Mouse (Mus musculus) liver, embryonic 14.5 days (tissue): ENCODE measurements at regions not wholly inside any gene's neighbourhood (a gene's known extent, or its start where the extent isn't known, plus 50 kb on each side); places are given as distances from the start of the nearest gene placed in this dataset.
A peak's percentile ranks its signal among the peaks of the same experiment; 100 is the strongest.

Source experiments
- ATAC-seq: fragments of 200-750 bp; cut with Nextera tagmentation; 2 replicates; pipeline ENCODE4 v1.8.0; 2017; ENCODE audit warnings: moderate number of reproducible peaks, mild to moderate bottlenecking, moderate library complexity; ENCODE audit not compliant: insufficient read depth
- DNase-seq, 3 experiments: peaks; one replicate each; pipeline ENCODE4 v3.0.0-alpha.2; 2012 to 2013; ENCODE audit warnings: low read depth in 3 of 3, low spot score in 3 of 3
- H3K27ac ChIP-seq: fragments of 300-500 bp; sonication (generic); 2 replicates; pipeline ENCODE4 v1.5.1; 2014; ENCODE audit warnings: moderate library complexity, mild to moderate bottlenecking, control low read depth, inconsistent platforms
- H3K27me3 ChIP-seq: fragments of 300-500 bp; sonication (generic); 2 replicates; pipeline ENCODE4 v1.6.1; 2014; ENCODE audit warnings: mild to moderate bottlenecking, low read length, moderate library complexity; ENCODE audit not compliant: control insufficient read depth, insufficient read depth
- H3K36me3 ChIP-seq: fragments of 300-500 bp; sonication (generic); replicated peaks from 2 replicates; pipeline ENCODE4 v1.6.1; 2014; ENCODE audit warnings: low read depth; ENCODE audit not compliant: control insufficient read depth, insufficient read depth
- H3K4me1 ChIP-seq, 2 experiments: fragments of 200-500 bp in 1 of 2; fragments of 300-500 bp in 1 of 2; sonication (generic) in 1 of 2; replicated peaks; 2 replicates each; pipeline ENCODE4 v1.6.1; 2012 to 2014; ENCODE audit warnings: antibody characterized with exemption in 1 of 2, inconsistent platforms in 1 of 2, low read length in 1 of 2; ENCODE audit not compliant: control insufficient read depth in 2 of 2, insufficient read depth in 2 of 2
- H3K4me2 ChIP-seq: fragments of 300-500 bp; sonication (generic); 2 replicates; pipeline ENCODE4 v1.6.1; 2014; ENCODE audit warnings: low read depth, mild to moderate bottlenecking, control low read depth, moderate library complexity
- H3K4me3 ChIP-seq, 2 experiments: fragments of 200-500 bp in 1 of 2; fragments of 300-500 bp in 1 of 2; sonication (generic) in 1 of 2; 2 replicates each; pipeline ENCODE4 v1.5.1; 2012 to 2014; ENCODE audit warnings: low read depth in 2 of 2, low read length in 2 of 2, mild to moderate bottlenecking in 2 of 2, control low read depth in 1 of 2, inconsistent platforms in 1 of 2, moderate library complexity in 1 of 2; ENCODE audit not compliant: insufficient read depth in 1 of 2
- H3K9ac ChIP-seq: fragments of 300-500 bp; sonication (generic); replicated peaks from 2 replicates; pipeline ENCODE4 v1.6.1; 2014; ENCODE audit warnings: mild to moderate bottlenecking, control low read depth, moderate library complexity
- H3K9me3 ChIP-seq: fragments of 300-500 bp; sonication (generic); 2 replicates; pipeline ENCODE4 v1.6.1; 2016; ENCODE audit warnings: low read length, mixed read lengths; ENCODE audit not compliant: control insufficient read depth
- CTCF ChIP-seq: IDR thresholded peaks from 2 replicates; pipeline ENCODE4 v1.5.1; 2016; ENCODE audit warnings: antibody characterized with exemption, low read depth, control low read depth
- EP300 ChIP-seq: IDR thresholded peaks from 2 replicates; pipeline ENCODE4 v1.6.1; 2016; ENCODE audit warnings: antibody characterized with exemption, low read depth
- WGBS: fragments of 180-500 bp; shearing (Covaris S2); extraction: QIAGEN DNeasy Blood & Tissue Kit; methylation state at CpG from one replicate; pipeline ENCODE4 v1.1.7; 2014; ENCODE audit not compliant: insufficient replicate concordance; 5-methylcytosine and 5-hydroxymethylcytosine counted together

DNA sequence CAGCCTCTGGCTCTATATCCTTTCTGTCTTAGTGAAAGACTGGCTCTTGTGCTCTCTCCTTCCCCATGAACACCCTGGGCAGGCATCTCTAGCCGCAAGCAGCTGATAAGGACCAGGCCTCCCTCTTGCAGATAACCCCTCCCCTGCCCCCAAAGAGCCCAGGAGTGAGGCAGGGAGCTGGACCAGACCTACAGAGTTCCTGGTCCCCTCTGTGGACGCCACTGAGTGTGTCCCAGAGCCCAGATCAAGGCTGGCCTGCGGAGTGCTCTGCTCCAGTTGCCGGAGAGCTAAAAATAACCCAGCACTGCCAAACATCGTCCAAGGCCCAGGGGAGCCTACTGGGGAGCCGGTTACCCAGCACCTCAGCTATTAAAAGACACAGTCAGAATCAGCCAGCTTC, 93.2 kb upstream of the Mgme1 start:
- H3K27me3 ChIP-seq = no peaks in the 10 kb centered on the region
- DNase-seq (no peak), ATAC-seq (peak; percentile 65)
- H3K9me3 ChIP-seq = no peaks in the 10 kb centered on the region
- WGBS = 9% methylated on average over 6 of the region's 6 CpGs
- no peak overlapping the region for H3K9ac ChIP-seq
- H3K4me1 ChIP-seq = peaks cover 7 to 39% of the 10 kb centered on the region in 2 experiments
- no peak overlapping the region for H3K4me3 ChIP-seq
- H3K4me2 ChIP-seq = peak overlapping the region; percentile 22
- H3K27ac ChIP-seq = no peak overlapping the region
- TF ChIP-seq CTCF = no peak
- no peak for TF ChIP-seq EP300
- no peaks in the 10 kb centered on the region for H3K36me3 ChIP-seq

DNA sequence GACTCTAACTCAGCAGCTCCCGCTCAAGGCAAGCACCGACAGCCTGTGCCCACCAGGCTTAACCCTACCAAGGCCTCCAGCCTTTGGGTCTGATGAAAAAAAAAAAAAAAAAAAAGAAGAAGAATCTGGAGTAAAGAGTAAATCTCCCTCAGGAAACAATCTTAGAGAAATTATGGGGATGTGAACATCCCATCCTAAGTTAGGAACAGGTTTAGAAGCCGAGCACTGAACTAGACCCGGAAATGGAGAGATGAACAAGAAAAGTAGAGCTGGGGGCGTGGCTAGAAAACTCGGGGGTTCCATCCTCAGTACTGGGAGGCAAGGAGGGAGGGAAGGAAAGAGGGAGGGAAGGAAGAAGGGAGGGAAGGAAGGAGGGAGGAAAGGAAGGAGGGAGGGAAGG, 92.5 kb upstream of the Mgme1 start:
- Histone ChIP-seq H3K9me3 (no peaks in the 10 kb centered on the region), H3K4me1 (peaks cover 7 to 41% of the 10 kb centered on the region in 2 experiments), H3K4me2 (no peak overlapping the region), H3K27ac (no peak overlapping the region), H3K4me3 (no peak overlapping the region), H3K36me3 (no peaks in the 10 kb centered on the region), H3K9ac (no peak overlapping the region), H3K27me3 (no peaks in the 10 kb centered on the region)
- 46% methylated on average over 6 of the region's 6 CpGs for WGBS
- no peak for TF ChIP-seq CTCF
- TF ChIP-seq EP300 = no peak
- no peak for ATAC-seq
- no peak for DNase-seq

DNA sequence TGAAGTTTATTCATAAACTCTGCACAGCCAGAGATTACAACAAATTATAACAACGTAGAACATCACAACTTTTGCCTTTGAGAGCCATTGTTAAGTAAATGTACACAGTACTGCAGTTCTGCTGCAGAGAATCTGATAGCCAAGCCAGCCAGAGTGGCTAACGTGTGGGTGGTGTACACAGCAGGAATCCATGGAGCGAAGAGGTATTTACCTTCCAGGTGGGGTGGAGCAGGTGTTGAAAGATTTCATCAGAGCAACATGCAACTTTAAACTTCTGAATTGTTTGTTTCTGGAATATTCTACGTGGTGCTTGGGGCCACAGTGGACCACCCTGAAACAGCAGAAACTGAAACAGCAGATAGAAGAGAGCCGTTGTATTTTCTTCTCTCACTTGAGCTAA, 88.4 kb upstream of the Mgme1 start:
- Histone ChIP-seq H3K4me2 (no peak overlapping the region), H3K9ac (no peak overlapping the region), H3K9me3 (no peaks in the 10 kb centered on the region), H3K27ac (no peak overlapping the region), H3K36me3 (no peaks in the 10 kb centered on the region), H3K4me3 (no peak overlapping the region), H3K27me3 (no peaks in the 10 kb centered on the region), H3K4me1 (peaks cover 5 to 25% of the 10 kb centered on the region in 2 experiments)
- TF ChIP-seq EP300 (no peak), CTCF (no peak)
- 50% methylated on average over 5 of the region's 5 CpGs for WGBS
- no peak for DNase-seq
- ATAC-seq = no peak

DNA sequence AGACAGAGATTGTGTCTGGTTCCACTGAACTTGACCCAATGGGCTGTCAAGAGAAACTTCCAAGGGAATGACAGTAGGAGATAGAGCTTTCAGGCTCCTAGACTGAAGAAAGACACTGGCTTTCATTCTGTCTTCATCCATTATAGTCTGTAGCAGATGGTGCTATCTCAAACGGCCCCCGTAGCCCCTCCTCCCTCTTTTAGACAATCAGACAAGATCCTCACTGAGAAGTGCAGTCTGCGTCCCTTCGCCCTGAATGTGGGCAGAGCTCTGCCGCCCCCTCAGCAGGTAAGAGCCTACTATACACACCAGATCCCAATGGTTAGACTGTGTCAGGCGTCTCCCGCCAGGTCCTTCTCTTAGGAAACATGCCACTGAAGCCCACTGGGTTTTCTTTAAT, 87.9 kb upstream of the Mgme1 start:
- no peaks in the 10 kb centered on the region for H3K9me3 ChIP-seq
- DNase-seq (no peak), ATAC-seq (no peak)
- H3K9ac ChIP-seq = no peak overlapping the region
- H3K36me3 ChIP-seq = no peaks in the 10 kb centered on the region
- H3K4me2 ChIP-seq = no peak overlapping the region
- H3K27ac ChIP-seq = no peak overlapping the region
- H3K27me3 ChIP-seq = no peaks in the 10 kb centered on the region
- H3K4me3 ChIP-seq = no peak overlapping the region
- peaks cover under 1 to 22% of the 10 kb centered on the region in 2 experiments; a peak in 3 of 4 replicates for H3K4me1 ChIP-seq
- TF ChIP-seq CTCF (no peak), EP300 (no peak)
- WGBS = 53% methylated on average over 7 of the region's 7 CpGs

DNA sequence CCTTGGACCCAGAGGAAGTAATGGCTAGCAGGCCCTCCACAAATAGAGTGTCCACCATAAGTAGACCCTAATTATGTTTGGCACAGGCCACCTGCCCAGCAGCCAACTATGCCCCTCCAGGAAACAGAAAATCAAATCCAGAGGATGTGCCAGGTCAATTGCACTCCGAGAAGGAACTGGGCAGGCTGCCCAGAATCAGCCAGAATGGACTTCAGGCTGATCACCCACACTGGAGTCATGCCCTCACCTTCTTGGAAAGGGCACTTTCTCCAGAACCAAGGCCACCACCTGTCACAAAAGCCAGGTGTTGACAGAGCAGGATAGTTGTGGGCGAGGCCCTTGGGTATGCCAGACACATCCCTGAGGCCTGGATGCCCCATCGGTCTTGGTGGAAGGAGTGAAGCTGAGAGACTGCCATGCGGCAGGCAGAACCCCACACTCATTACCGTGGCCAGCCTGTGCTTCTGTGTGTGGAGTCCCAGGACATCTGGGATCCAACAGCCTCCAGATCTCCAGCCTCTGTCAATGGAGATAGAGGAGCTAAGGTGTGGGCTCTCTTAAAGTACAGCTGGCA, 87.0 kb upstream of the Mgme1 start:
- H3K27ac ChIP-seq = no peak overlapping the region

More for the DNA sequence above, 87.0 kb upstream of the Mgme1 start:
- 65% methylated on average over 5 of the region's 5 CpGs for WGBS
- ATAC-seq (no peak), DNase-seq (no peak)
- TF ChIP-seq EP300 (no peak), CTCF (no peak)
- Histone ChIP-seq H3K4me3 (no peak overlapping the region), H3K4me2 (no peak overlapping the region), H3K4me1 (peaks cover 0 to 20% of the 10 kb centered on the region in 2 experiments; a peak in 2 of 4 replicates), H3K9me3 (no peaks in the 10 kb centered on the region), H3K36me3 (no peaks in the 10 kb centered on the region), H3K27me3 (no peaks in the 10 kb centered on the region), H3K9ac (no peak overlapping the region)
